Mouse (Mus musculus): Measurements from ENCODE around the gene Ccr7.

Gene Ccr7

GRCm38 (mm10) chr11:99120524-99121217 lies 34.2 kb downstream of the Ccr7 start:
- CTCF ChIA-PET, result interaction anchor here (0.5 kb wide), 1 partner anchor 248 kb away, joined by 7 read pairs; no protein-coding TSS in a partner anchor

- CTCF ChIA-PET, result no interaction called here
Observed at GRCm38 (mm10) chr11:99118963-99119362, 35.9 kb downstream of the Ccr7 start.

DNA sequence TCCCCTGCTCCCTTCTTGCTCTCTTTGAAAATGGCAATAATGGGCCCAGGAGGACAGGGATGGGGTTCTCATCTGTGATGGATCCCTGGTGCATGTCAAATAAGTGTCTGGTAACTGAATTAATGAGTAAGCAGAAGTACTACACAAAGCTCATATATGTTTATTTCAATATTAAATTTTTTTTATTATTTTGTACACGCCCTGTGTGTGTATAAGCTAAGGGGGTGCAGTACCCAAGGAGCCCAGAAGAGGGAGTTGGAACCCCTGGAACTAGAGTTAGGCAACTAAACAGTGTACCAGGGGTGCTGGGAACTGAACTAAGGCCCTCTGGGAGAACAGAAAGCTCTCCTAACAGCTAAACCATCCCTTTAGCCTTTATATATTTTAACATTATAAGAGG lies 36.5 kb downstream of the Ccr7 start:
- CTCF ChIA-PET, result no interaction called here

GRCm38 (mm10) chr11:99117907-99118306 lies 37.0 kb downstream of the Ccr7 start:
- CTCF ChIA-PET, result no interaction called here

DNA sequence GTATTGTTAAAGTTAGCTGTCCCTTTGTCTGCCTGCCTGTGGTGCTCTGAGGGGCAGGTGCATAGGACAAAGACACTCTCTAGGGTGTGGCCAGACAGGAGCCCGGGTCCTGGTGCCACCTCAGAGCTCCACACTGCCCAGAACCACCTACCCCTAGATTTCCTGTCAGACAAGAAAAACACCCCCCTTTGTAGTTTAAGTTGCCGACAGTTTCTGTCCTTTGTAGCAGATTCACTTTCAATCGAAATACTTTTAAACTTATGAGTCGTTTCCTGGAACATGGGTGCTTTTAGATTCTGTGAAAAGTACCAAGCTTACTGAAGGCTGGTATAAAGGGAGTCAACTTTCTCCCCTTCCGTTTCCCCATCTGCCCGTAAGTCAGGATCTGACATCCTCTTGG lies 38.9 kb downstream of the Ccr7 start:
- CTCF ChIA-PET, result no interaction called here

- CTCF ChIA-PET, result interaction anchor here (0.6 kb wide), 2 partner anchors 72 to 403 kb away, joined by 5 to 12 read pairs; no protein-coding TSS in a partner anchor
Observed at GRCm38 (mm10) chr11:99113111-99113510, 41.8 kb downstream of the Ccr7 start.

GRCm38 (mm10) chr11:99112700-99113099 lies 42.2 kb downstream of the Ccr7 start:
- CTCF ChIA-PET, result interaction anchor here (0.6 kb wide), 2 partner anchors 71 to 403 kb away, joined by 5 to 12 read pairs; no protein-coding TSS in a partner anchor

DNA sequence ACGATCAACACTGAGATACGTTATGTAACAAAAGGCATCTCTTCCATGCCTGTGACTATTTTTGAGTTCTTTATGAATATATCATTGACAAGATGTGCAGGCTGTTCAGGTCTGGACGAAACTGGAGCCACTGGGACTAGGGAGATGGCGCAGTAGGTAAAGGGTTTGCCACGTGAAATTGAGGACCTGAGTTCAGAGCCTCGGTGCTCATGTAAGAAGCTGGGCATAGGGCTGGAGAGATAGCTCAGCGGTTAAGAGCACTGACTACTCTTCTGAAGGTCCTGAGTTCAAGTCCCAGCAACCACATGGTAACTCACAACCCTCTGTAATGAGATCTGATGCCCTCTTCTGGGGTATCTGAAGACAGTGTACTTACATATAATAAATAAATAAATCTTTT lies 43.2 kb downstream of the Ccr7 start:
- CTCF ChIA-PET, result interaction anchor here (0.6 to 0.7 kb wide), 2 partner anchors 95 to 138 kb away, joined by 3 to 18 read pairs; no protein-coding TSS in a partner anchor

- CTCF ChIA-PET, result no interaction called here
Observed at GRCm38 (mm10) chr11:99111155-99111554, 43.7 kb downstream of the Ccr7 start.

- CTCF ChIA-PET, result interaction anchor here (0.7 kb wide), 1 partner anchor 27 kb away, joined by 5 read pairs; no protein-coding TSS in a partner anchor
Observed at GRCm38 (mm10) chr11:99110370-99111110, 44.3 kb downstream of the Ccr7 start.

- CTCF ChIA-PET, result interaction anchor here (0.6 kb wide), 1 partner anchor 73 kb away, joined by 3 read pairs; no protein-coding TSS in a partner anchor
Observed at GRCm38 (mm10) chr11:99108296-99108695, 46.6 kb downstream of the Ccr7 start.

GRCm38 (mm10) chr11:99105981-99106726 lies 48.7 kb downstream of the Ccr7 start:
- CTCF ChIA-PET, result interaction anchor here (0.5 to 0.6 kb wide), 2 partner anchors 338 to 889 kb away, joined by 5 to 9 read pairs; no protein-coding TSS in a partner anchor

- CTCF ChIA-PET, result interaction anchor here (0.5 kb wide), 2 partner anchors 21 to 102 kb away, joined by 3 to 4 read pairs; no protein-coding TSS in a partner anchor
Observed at GRCm38 (mm10) chr11:99104609-99105410, 50.1 kb downstream of the Ccr7 start.

- CTCF ChIA-PET, result no interaction called here
Observed at GRCm38 (mm10) chr11:99102575-99103270, 52.2 kb downstream of the Ccr7 start.

- CTCF ChIA-PET, result no interaction called here
Observed at GRCm38 (mm10) chr11:99101693-99102092, 53.2 kb downstream of the Ccr7 start.

GRCm38 (mm10) chr11:99100215-99100614 lies 54.7 kb downstream of the Ccr7 start:
- CTCF ChIA-PET, result no interaction called here

GRCm38 (mm10) chr11:99099516-99099915 lies 55.4 kb downstream of the Ccr7 start:
- CTCF ChIA-PET, result interaction anchor here (0.7 kb wide), 1 partner anchor 29 kb away, joined by 20 read pairs; no protein-coding TSS in a partner anchor

DNA sequence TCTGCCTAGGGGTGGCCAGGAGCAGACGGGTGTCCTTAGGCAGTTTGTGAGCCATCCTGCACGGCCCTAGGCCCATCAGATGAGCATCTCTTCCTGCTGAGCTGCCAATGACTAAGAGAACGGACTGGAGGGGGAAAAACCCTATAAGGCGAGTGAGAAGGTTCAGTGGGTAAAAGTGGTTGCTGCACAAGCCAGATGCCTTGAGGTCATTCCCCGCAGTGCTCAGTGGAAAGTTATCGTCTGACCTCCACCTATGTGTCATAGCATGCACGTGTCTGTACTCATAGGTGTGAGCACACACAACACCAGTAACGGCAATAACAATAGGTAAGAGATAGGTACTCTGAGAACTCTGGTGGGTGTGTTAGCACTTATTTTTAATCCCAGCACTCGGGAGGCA lies 56.0 kb downstream of the Ccr7 start:
- CTCF ChIA-PET, result interaction anchor here (0.7 kb wide), 1 partner anchor 29 kb away, joined by 20 read pairs; no protein-coding TSS in a partner anchor

GRCm38 (mm10) chr11:99096996-99097774 lies 57.7 kb downstream of the Ccr7 start:
- CTCF ChIA-PET, result interaction anchor here (0.6 to 0.7 kb wide), 3 partner anchors 27 to 257 kb away, joined by 4 to 6 read pairs (median 5); partner anchors contain the start of gene Gjd3
